Mouse (Mus musculus) spleen, adult 2 months (tissue): ENCODE data around the gene Kat2a.

Experiments
- CTCF ChIP-seq: fragments of 200-500 bp; IDR thresholded peaks from 2 replicates; pipeline ENCODE4 v1.5.1; 2011; ENCODE audit warnings: mild to moderate bottlenecking, inconsistent platforms; ENCODE audit not compliant: insufficient read depth, insufficient read length, insufficient replicate concordance; ENCODE audit errors: extremely low read depth
- POLR2A ChIP-seq: fragments of 200-500 bp; IDR thresholded peaks from 2 replicates; pipeline ENCODE4 v1.6.1; 2011; ENCODE audit warnings: low read depth, low read length, inconsistent platforms

GRCm38 (mm10) chr11:100736746-100737080, 24.4 kb upstream of the Kat2a start:
- TF ChIP-seq CTCF (no peak), POLR2A (no peak)
